Mouse (Mus musculus): ENCODE results near the gene Wtap.
"Not testable (repeated sequence)": the region's sequence is repeated elsewhere in the genome, so short reads cannot be mapped to it uniquely, and the experiment has no call there.

The Wtap gene

GRCm38 (mm10) chr17:12994069-12994468 lies at the start of gene Wtap:
Wtap (minus strand) TSS chr17:12994169.
- no peak for DNase-seq (ENCODE audit: low spot score in 2 of 2)

DNA sequence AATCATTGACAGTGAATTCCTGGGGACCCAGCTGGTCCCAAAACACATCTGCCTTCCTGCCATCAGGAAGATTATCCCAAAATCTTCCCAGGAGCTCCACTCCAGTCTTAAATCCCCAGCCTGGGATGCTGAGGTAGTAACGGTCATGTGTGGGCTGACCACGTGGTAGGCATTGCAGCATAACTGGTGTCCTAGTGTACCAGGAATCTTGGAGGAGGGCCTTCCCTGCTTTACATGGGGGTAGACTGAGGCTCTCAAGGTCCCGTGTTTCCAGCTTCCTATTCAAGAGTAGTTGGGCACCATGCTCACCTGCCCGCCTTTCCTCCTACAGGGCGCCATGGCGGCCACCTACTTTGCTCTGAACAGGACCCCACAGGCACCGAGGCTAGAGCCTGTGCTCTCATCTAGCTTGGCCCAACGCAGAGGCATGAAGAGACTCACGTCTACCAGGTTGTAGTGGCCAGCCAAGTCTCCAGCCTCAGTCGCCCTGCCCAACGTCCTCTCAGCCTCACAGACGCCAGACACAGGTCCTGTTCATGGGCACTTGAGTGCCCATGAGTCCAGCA lies 42.7 kb upstream of the Wtap start:
- DNase-seq (ENCODE audit: low spot score in 2 of 2): not testable (repeated sequence)

DNA sequence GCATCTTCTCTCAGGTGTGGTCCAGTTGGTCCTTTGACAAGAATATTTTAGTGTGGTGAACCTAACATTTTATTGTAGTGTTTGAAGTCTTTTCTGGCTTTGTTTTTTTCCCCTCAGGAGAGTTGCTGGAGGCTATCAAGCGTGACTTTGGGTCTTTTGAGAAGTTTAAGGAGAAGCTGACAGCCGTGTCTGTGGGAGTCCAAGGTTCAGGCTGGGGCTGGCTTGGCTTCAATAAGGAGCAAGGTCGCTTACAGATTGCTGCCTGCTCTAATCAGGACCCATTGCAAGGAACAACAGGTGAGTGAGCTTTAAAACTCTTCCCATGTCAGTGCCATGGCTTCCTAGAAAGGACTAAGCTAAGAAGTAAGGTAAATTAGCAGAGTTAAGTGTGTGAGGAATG lies 19.3 kb upstream of the Wtap start:
- DNase-seq (ENCODE audit: low spot score in 2 of 2): no peak

- DNase-seq (ENCODE audit: low spot score in 2 of 2): no peak
Measured at GRCm38 (mm10) chr17:13009887-13010286, 15.9 kb upstream of the Wtap start.

DNA sequence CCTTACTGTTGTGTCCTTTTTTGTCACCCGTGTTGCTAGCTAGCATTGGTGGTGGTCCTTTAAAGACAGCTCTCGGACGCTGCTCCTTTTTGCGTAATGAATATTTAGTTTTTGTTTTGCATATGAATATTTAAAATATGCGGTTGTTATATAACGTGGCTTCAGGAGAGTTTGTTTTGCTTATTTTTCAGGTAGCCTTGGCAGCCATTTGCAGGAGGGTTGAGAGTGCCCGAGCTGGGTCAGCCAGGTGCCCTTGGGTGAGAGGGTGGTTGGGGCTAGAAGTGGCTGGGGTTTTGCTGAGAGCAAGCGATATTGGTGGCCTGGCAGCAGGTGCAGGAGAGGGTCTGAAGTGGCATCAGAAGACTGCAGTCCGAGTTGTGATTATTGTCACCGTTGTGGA lies 14.6 kb upstream of the Wtap start:
- no peak for DNase-seq (ENCODE audit: low spot score in 2 of 2)

- peak; percentile 99 for DNase-seq (ENCODE audit: low spot score in 2 of 2)
Measured at GRCm38 (mm10) chr17:13007730-13008425, 13.9 kb upstream of the Wtap start.

GRCm38 (mm10) chr17:13006984-13007383 lies 13.0 kb upstream of the Wtap start:
- DNase-seq (ENCODE audit: low spot score in 2 of 2): no peak

DNA sequence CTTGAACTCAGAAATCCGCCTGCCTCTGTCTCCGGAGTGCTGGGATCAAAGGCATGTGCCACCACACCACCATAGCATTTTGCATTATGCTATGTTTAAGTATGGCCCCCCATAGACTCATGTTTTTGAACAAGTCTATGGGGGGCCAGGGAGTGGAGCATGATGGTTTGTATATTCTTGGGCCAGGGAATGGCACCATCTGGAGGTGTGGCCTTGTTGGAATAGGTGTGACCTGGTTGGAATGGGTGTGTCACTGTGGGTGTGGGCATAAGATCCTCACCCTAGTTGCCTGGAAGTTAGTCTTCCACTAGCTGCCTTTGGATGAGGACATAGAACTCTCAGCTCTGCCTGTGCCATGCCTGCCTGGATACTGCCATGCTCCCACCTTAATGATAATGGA lies 12.6 kb upstream of the Wtap start, which contains the start of gene Sod2:
Gene Sod2 (plus strand): TSS at position 301 of the 400 bp plus-strand sequence.
- not testable (repeated sequence) for DNase-seq (ENCODE audit: low spot score in 2 of 2)

DNA sequence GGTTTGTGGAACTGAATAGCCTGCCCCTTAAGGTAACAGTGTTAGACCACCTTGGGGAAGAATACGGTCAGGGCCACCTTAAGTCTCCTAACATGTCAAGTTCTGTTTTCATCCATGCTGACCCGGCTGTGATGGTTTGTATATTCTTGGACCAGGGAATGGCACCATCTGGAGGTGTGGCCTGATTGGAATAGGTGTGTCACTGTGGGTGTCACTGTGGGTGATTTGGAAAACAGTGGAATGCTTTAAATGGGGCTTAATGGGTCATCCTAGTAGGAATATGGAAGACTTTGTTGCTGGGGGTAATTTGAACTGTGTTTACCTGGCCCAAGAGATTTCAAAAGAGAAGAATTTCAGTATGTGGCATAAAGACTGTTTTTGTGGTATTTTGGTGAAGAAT lies 10.5 kb upstream of the Wtap start:
- not testable (repeated sequence) for DNase-seq (ENCODE audit: low spot score in 2 of 2)

DNA sequence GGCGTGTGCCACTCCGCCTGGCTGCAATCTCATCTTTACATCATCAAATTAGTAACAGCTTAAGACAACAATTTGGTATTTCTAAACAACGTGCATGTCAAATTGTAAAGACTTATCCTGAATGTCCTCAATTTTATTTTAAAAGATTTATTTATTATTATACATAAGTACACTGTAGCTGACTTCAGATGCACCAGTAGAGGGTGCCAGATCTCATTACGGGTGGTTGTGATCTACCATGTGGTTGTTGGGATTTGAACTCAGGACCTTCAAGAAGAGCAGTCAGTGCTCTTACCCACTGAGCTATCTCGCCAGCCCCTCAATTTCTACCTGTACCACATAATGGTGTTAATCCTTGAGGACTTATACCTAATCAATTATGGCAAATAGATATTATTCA lies 8.3 kb upstream of the Wtap start:
- DNase-seq (ENCODE audit: low spot score in 2 of 2): not testable (repeated sequence)

DNA sequence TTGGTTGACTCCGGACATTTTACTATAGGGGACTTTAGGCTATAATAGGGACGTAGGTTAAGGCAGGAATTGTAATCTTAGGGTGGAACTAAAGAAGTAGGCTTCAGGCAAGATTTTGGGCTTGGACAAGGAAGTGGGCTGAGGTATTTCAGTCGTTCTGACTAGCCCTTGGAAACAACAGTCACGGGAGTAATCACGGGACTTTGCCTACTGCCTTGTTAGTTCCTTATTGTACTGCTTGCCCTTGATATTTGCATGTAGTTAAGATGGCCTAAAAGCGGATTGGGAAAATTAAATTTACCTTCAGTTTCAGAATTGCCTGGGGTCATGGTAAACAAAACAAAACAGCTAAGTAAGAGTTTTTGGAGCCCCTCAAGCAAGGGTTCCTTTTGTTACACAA lies 5.1 kb upstream of the Wtap start:
- no peak for DNase-seq (ENCODE audit: low spot score in 2 of 2)

DNA sequence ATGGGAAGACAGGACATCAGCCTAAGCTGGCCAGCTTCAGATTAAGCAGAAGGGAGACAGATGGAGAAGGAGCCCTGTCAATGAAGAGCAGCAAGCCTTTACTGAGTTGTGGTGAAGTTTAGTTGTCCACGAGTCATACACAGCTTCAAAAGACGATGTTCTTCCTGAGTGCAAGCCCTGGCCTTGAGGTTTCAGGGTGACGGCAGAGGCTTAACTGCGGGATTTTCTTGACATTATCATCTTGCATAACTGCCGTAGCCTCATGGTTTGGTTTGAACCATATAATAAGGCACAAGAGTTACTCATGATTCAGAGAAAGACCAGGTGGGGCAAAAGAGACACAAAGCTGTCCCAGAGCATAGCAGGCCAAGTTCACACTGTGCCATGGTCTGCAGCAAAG lies 3.9 kb upstream of the Wtap start:
- DNase-seq (ENCODE audit: low spot score in 2 of 2): no peak

DNA sequence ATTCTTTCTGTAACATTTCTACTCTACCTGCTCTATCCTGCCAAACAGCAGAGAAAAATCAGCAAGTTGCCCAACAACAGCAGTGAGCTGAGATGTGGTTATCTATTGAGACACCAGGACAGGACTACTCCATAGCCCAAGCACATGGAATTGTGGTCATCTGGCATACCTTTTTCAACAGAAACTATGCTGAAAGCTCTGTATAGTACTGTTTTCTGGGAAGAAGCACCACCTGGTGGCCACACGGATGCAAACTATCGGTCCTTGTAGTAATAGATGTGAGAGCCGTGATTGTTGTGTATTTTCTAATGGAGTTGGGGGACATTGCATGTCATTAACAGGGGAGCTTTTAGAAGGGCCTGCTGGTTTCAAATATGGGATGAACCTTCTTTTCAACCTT lies 2.4 kb upstream of the Wtap start:
- no peak for DNase-seq (ENCODE audit: low spot score in 2 of 2)

DNA sequence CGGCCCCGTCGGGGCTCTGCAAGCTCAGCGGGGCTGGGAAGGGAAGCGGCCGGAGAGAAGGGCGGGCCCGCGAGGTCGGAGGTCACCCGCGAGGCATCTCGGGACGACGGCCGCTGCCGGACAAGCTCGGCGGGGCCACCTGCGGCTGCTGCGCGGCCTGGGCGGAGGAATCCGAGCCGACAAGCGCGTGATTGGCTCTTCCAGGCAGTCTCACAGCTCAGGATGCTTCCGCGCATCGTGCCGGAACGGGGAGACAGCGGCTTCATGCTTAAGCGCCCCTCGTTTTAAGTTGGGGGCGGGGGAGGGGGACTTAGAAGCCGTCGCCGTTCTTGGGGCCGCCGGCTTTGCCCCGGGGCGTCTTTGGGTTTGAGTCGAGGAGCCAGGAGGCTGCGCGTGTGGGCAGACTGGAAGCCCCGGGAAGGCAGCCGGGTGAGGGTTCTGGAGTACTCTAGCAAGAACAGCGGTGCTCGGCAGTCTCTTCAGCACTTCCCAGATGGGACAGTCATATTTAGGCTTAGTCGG lies 1.4 kb downstream of the Wtap start:
- DNase-seq (ENCODE audit: low spot score in 2 of 2): peak; percentile 95 to 96

GRCm38 (mm10) chr17:12991635-12992358 lies 2.2 kb downstream of the Wtap start:
- peak; percentile 86 to 91 for DNase-seq (ENCODE audit: low spot score in 2 of 2)

DNA sequence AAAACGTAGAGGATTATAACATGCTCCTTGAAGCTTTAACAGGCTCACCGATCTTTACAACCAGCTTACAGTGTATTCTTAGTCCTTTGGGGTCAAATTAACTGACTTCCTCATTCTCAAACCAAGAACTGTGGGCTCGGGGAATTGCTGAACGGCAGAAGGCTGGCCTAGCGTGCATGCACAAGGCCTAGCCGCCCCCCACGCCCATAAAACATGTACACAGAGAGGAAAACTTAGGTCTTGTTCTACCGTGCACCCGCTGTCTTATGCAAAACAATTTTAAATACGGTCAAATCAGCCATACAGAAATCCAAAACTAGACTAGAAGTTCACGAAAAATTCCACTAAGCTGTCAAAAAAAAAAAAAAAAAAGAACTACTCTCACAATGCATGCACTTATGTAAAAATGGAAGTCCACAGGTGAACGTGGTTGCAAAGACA lies 2.8 kb downstream of the Wtap start:
- no peak for DNase-seq (ENCODE audit: low spot score in 2 of 2)

DNA sequence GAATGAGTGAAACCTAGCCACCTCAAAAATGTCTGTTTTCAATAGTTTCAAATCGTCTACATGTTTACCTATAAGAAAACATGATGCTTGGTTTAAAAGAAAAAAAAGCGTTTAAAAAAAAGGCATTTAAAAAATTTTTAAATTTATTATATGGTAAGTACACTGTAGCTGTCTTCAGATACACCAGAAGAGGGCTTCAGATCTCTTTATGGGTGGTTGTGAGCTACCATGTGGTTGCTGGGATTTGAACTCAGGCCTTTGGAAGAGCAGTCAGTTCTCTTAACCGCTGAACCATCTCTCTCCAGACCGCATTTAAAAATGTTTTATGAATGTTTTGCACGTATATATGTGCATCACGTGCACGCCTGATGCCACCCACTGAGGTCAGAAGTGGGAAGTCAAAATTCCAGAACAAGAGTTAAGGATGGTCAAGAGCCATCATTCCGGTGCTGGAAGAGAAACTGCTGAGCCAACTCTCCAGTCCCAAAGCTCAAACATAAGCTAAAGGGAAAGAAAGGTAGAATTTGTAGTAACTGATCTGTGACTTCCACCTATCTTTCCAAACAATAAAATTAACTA lies 3.3 kb downstream of the Wtap start:
- DNase-seq (ENCODE audit: low spot score in 2 of 2): no peak

DNA sequence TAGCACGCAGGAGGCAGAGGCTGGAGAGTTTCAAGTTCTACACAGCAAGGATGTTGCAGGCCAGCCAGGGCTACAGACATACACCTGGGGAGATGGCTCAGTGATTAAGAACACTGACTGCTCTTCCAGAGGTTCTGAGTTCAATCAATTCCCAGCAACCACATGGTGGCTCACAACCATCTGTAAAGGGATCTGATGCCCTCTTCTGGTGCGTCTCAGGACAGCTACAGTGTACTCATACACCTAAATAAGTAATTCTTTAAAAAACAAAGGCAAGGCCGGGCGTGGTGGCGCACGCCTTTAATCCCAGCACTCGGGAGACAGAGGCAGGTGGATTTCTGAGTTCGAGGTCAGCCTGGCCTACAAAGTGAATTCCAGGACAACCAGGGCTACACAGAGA lies 5.9 kb downstream of the Wtap start:
- DNase-seq (ENCODE audit: low spot score in 2 of 2): not testable (repeated sequence)

DNA sequence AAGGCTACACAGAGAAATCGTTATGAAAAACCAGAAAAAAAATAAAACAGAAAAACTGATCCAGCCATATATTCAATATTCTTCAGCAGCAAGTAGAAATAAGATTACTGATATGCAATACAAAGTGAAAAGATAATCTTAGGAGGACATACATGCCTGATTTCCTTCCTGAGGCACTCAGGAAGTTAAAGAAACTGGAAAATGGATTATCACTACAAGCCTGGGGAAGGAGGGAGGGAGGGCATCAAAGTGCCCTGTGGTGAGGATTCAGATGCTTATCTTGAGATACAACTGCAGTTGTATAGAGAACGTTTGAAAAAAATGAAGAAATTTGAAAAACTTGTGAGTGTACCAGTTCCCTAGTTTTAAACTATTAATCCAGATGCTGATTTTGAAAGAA lies 10.0 kb downstream of the Wtap start:
- DNase-seq (ENCODE audit: low spot score in 2 of 2): no peak

GRCm38 (mm10) chr17:12978546-12978945 lies 15.4 kb downstream of the Wtap start:
- DNase-seq (ENCODE audit: low spot score in 2 of 2): no peak

DNA sequence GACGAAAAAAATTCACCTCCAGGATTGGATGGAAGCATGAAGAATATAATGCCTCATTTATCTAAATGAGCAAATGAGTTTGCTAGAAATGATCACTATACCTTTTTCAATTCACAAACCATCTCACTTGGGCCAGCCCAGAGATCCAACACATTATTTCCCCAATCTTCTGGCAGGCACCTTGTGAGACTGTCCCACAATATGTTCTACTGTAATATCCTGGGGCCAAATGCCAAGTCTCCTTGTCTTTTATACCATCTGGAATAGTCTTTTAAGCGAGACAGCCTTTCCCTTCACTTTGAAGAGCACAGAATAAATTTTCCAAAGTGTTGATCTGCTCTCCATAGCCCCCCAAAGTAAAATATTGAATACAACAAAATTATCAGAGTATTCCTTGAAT lies 20.1 kb downstream of the Wtap start:
- DNase-seq (ENCODE audit: low spot score in 2 of 2): no peak

GRCm38 (mm10) chr17:12967173-12967572 lies 26.8 kb downstream of the Wtap start:
- DNase-seq (ENCODE audit: low spot score in 2 of 2): no peak

Data from urinary bladder, postnatal 4 days (tissue).